Mouse (Mus musculus) right cerebral cortex, adult 2 months (tissue): Measurements from ENCODE around the gene Meis1.

Experiments used
- DNase-seq, 2 experiments: peaks; one replicate each; pipeline ENCODE4 v3.0.0; 2021 to 2022; ENCODE audit warnings: low spot score in 2 of 2

Gene Meis1

DNA sequence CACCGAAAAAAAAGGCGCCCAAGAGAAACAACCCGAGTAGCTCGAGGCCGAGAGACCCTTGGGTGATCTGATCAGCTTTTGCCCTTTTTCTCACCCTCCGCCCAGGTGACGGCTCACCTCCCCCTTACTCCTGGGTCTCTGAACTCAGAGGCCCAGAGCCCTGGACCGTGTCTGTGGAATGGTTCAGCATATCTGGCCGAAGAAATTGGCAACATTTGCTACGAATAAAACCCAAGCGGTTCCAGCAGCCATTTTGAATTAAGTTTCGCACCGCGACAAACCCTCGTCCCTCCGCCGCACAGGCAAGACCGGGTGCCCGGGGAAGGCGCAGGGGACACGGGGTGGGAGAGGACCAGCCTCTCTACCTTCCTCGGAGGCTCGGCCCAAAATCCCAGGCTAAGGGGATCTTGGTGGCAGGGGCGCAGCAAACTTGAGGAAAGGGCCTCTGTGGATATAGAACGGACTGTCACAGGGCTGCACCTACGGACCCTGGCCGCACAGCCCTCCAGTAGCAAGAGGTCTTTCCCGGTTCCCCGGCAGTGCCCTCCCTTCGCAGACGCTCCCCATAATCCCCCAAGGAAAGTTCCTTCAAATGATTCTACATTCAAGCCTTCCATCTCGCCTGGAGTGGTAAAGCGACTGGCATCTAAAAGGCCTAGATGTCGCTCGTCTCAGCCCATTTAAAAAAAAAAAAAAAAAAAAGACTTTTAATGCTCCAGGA lies 4.2 kb downstream of the Meis1 start:
- DNase-seq, result no peak

DNA sequence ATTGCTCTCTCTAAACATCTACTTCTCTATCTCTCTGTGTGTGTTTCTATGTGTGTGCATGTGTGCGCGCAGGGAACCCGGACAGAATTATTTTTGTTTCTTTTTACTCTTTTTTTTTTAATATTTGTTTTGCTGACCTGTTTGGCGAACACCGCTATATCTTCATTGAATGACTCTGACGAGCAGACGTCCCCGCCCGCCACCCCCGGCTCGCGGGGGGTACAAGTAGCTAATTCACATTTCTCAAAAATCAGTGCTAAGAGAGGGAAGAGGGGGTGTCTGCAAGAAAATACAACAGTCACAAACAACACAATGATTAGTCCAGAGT lies 4.7 kb downstream of the Meis1 start:
- DNase-seq, result no peak

DNA sequence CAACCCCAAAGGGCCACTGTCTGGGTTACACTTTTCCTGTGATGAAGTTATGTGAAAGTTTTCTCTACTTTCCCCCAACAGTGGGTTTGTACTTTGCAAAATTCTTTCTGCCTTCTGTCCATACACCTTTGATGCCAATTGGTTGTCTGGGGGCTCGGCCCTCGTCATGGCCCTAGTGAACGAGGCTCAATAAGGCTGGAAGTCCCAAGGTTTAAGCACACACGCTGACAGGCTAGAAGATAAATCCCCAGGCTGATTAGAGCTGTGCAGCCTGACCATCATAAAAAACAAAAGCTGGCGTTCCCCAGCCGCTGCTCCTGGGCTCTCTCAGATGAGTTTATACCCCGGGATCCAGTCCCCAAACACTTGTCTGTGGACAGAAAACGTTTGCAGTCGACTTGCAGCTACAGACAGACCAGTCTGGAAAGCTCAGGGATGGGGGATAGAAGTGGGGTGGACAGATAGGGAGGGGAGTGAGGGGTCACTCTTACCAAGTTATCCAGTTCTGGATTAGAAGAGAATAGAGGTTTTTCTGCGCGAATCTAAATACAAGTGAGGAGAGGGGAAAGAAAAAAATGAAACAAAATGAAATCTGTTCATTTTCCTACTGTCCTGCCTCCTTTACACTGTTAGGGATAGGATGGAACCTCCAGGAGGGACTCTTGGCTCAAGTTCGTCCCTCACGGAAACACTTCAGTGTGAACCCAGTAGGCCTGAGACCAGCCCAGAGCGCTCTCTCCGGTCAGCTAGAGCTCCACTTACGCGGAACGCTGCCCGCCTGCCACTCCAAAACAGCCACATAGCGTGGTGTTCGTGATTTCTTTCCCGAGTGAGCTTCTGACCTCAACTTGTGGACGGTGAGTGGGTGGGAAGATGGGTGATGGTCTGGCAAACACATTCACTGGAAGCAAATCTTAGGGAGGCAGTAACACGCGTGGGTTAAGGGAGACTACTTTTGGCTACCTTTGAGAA lies 5.4 kb downstream of the Meis1 start:
- no peak for DNase-seq

DNA sequence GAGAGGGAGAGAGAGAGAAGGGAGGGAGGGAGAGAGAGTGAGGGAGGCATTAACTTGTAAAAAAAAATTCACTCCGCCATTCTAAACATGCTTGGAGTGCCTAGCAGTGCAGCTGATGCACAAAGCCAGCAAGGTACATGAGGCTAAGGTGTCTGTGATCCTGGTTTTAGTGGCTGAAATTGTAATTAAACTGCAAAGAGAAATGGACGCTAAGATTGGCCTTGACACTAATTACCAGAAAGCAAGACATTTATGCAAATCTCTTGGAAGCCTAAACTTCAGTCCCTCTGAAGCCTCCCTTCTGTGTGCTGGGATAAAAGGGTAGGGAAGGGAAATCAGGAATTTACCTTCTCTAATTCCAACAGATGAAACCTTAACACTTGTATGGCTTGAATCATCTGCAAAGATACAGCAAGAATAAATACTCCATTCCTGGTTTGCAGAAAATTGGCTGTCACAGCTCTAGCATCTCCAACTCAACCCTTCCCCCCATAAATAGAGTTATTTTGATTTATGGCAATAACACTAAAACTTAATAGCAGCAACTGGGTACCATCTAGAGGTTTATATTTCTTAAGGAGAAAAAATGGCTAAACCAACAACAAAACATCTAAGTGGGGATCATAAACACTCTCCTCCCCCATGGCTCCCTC lies 6.2 kb downstream of the Meis1 start:
- no peak for DNase-seq

DNA sequence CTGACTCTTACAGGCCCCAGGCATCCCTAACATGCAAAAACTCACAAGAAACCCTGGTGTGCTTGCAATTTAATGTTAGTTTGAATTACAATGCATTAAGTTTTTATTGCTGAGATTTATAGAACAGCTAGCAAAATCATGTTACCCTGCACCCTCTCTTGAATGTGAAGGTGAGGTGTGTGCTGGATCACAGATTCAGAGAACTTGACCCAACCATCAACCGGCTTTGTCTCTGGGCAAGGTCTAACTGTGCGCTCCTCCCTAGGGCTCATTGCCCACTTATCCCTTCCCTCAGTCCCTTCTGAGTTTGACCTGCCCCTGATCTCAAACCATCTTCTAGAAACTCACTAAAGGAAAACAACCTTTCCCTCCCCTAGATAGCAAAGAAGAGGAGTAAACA lies 6.8 kb downstream of the Meis1 start:
- no peak for DNase-seq

DNA sequence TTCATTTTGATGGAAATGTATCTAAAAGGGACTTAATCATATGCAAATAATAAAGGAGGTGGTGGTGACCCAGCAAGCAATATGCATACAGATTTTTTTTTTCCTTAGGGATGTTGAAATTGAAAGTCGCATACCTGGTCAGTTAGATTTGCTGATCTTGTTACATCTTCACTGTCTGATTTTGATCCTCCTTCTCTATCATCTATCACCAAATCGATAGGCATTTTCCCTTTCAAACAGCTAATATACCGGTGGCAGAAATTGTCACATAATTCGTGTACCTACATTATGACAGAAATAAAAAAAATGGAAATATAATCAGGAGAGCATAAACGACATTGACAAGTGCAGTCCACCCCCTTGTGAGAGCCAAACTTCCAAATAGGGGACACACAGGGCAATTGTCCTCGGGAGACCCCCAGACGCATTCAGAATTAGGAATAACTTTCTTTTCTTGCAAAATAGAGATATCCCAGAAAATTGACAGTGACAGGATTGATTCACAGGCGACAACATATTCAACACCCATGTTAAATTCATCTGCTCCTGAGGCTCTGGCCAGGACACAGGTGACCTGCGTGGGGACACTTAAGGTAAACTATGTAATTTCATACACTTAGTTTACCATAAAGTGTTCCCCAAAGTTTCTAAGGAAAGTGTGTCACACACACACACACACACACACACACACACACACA lies 7.5 kb downstream of the Meis1 start:
- DNase-seq, result no peak

DNA sequence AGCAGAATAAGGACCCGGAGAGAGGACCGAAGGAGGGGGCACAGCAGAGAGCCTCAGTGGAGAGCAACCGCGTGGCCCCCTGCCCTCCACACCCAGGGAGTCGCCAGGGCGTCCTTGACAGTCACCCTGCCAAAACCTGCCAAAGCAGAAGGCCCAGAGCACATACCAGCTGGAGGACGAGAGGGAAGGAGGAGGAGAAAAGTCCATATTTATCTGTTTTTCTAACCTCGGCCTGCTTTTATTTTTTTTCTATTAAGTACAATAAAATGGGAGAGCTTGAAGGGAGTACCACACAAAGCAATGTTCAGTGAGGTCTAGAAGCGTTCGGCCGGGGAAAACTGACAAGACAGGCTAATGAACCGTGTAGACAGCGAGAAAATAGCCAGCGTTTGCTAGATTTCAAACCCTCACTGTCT lies 8.4 kb downstream of the Meis1 start:
- DNase-seq, result no peak

DNA sequence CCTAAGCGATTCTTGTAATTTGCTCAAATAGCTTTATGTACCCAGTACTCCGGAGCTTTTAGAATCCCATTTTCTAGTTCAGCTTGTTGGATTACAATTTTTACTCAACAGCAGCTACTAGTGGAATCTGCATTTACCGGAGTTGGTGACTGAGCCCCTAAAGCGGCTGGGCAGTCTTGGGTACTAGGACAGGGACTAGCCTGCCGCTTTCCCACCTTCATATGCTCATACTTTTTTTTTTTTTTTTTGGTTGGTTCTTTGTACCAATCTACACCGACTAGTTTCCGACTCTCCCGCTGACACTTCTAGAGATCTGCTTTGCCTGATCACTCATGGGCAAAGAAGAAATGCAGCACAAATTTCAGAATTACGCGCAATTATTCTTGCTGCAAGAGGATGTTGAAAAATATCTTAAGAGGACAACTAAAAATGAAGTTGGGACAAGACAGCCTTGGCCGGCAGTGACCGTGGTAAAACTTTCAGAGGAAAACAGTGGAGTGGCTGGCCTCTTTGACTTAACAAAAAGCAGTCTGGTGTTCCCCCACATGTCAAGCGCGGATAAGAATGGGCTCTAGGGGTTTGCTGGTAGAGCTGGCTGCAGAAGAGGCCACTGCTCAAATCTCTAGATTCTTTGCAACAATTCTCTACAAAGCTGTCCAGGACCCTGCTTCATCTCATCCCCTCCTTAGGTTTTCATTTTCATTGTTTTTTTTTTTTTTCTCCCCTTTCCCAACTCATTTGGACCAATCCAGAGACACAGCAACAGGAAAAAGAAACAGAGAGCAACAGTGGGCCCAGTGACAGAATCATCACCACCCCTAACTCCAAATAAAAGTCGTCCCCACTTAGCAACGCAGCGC lies 9.0 kb downstream of the Meis1 start:
- DNase-seq, result no peak

DNA sequence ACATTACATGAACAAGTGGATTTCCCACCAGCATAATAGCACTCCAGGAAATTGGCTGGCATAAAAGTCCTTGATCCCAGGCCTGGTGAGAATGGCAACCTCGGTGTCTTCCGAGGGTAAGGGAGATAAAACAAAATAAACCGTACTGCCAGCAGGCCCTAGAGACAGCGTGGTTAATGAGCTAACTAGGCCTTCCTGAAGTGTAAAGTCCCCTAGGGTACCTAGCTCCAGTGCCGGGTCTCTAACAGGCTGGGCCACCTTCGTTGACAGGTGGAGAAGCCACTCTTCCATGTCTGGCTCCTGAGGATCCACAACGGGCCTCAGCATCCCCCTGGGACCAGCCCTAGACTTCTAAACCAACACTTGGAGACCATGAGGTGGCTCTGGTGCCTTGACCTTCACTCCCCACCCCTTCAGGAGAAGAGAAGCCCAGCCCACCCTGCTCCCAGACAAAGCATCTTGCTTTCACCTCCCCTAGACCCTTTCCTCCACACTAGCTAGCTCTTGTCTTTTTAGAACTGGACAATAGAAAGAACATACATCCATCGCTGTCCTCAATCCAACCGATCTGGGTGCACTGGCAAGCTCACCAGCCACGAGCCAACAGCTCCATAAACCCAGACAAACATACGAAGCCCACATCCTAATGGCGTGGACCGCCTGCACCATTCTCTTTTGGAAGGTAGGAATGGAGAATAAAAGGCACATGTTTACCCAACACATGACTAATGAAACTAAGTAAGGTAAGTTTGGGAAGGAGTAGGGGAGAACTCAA lies 10.0 kb downstream of the Meis1 start:
- DNase-seq, result no peak

DNA sequence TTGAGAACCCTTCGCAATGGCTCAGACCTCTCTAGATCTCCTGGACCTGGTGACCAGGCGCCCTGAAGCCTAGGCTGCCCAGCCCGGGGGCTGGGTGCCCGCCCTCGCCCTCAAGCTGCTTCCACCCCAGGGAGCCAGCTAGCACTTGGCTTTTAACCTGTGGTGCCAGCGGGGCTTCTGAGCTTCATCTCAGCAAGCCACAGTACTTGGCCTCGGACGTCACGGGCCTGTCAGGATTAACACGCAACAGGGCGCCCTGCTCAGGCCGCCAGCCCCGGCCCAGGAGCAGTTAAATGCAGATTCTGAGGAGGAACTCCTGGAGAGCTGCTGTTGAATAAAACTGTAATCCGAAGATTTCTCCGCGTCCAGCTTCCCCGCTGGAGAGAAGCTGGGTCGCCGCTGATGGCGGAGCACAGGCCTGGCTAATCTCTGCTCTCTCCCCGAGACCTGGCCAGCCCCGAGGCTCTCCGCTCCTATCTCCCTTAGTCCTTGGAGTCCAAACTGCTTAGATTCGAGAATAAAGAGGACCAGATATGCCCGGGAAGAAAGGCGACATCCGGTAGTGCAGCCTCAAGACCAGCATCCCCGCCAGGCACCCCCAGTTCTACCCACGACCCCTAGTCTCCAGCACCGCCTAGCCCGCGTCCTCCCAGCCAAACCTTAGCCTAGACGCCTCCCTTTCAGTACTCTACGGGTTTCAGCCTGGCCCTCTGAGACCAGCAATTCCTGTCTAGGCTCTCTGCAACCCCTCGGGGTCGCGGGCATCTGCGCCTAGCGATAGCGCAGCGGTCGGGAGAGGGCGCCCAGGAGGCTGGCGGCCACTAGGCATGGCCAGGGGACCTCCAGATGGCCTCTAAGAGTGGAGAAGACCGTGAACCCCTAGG lies 11.0 kb downstream of the Meis1 start:
- DNase-seq, result no peak

DNA sequence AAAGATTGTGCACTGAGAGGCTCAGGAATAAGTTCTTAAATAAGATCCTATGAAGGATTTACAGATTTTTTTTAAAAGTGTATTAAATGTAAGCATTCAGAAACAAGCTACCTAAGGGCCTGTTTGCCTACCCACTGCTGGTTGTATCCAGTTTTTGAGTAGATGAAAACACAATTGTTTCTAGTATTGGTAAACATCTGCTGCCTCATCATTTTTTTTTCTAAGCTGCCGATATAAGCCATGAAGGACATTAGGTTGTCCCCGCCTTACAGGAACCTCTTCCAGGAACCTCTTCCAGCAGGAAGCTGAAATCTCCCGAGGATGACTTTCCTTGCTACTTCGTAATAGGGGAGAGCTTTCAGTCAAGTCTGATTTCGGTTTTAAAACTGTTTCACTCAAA lies 11.7 kb downstream of the Meis1 start:
- DNase-seq, result no peak

DNA sequence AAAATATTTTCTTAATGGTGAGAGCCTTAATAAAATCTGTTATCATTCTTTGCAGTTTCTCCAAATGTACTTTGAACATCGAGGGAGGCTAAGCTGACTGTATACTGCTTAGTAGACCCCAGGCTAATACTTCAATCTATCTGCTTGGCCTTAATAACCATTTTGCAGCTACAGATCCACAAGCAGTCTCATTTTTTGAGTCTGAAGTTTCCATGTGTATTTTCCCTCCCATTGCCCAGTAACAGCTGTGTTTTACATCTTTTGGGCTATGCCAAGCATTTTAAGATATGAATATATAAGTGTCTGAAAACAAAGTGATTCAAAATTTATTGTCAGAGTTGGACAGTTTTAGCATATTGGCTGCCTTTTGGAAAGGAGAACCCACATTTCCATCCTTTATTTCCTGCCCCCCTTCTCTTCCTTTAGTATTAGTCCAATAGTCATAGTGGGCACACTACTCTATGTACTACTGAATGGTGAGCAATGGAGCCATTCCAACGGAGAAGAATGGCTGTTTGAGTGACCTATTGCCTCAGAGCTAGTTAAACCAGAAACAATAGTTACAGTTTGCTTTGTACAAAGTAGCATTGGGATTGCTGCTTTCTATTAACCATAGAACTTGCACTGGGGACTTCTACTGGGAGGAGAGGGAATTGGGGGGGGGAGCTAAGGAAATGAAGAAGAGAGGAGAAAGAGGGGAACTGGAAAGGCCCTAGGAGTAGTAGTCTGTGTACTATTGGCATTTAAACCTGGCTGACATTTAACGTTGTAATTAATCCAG lies 12.7 kb downstream of the Meis1 start:
- DNase-seq, result no peak

DNA sequence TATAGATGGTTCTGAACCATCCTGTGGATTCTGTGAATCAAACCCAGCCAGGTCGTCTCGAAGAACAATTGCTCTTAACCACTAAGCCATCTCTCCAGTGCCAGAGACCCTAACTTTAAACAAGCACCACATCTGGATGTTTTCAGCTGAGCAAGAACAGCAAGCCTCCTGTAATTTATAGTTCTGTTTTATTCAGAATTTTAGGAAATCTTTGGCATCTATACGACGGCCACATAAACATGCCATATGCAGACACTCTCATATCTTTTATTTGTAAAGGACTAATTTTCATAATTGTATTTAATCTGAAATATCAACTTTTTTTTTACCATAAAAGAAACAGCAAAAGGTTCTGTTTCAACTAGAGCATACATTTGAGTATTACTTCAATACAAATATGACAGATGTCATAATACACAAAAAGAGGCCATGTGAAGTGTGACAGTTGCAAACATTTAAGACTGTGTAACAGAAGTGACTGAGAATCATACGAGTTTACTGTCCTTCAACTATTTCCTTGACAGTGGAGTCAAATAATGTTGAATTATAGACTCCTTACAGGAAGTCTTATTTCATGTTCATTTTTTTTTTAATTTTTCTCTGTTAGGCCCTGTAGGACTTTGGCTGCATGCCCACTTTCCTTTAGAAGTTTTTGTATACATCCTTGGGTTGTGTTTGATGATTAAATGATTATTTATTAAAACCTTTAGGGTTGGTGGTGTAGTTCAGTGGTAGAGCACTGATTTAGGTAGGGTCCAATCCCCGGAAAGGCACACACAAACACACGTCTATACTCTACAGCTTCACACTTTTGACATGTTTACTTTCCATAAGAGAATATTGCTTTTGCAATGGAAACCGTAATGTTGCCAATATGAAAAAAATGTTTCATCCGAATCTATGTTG lies 13.5 kb downstream of the Meis1 start:
- DNase-seq, result no peak

DNA sequence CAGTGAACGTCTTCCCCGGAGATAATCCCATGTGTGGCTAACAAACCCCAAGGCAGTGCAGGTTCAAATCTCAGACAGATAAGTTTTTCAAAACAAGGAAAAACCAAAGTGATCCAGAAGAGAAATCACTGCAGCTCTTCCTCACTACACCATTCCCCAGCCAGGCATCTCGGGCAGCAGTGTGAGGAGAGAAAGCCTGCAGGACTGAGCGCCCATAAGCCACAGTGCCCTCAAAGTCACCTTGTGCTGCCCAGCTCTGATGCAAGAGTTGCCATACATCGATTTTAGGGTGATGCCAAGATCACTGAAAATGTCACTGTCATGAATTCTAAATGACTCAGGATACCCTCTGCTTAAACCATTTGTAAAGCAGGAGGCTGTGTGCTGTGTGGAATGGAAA lies 15.7 kb downstream of the Meis1 start:
- no peak for DNase-seq

DNA sequence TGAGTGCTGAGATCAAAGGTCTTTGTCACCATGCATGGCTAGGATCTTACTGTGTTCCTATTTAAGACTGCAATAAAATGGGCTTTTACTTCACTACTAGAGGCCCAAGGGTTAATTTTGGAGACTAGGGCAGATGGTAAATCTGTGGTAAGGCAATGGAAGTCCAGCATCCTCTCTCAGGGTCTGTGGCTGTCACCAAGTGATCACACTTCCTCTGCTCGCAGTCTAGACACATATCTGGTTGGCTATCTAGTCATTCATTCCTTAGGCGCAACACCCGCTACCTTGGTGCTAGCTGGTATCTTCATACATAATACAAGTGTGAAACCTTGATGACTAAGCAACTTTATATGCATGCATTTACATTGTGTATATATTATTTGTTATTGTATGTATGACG lies 22.0 kb downstream of the Meis1 start:
- DNase-seq, result no peak

DNA sequence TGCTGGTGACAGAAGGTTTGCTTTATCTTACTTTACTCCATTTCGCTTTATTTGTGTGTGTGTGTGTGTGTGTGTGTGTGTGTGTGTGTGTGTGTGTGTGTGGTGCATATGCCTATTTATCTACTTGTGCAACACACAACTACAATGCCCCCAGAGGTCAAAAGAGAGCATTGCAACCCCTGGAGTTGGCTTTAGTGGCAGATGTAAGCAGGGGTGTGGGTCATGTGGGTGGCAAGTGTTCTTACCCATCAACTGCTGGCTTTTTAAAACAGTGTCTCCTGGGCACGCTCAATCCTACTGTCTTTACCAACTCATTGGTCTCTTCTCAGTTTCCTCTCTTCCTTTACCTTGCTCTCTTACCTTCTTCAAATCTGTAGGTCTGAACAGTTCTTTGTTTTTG lies 22.5 kb downstream of the Meis1 start:
- no peak for DNase-seq

DNA sequence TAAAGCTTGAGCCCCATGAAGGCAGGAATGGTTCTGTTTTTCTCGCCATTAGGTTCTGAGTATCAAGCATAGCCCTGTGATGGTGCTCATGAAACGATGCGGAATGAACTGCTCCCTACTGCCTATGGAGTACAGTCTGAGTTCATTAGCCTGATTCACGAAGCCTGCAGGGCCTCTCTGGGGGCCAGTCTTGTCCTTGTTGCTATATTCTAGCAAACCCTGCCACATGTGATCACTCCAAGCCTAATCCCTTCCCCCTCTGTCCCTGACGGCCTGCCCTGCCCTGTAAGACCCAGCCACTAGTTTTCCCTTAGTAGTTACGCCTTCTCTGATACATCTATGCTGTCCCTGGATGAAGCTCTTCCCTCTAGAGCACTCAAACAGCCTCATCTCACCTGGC lies 26.0 kb downstream of the Meis1 start:
- no peak for DNase-seq
